Mouse (Mus musculus) gastrocnemius, postnatal 4 days (tissue): Measurements from ENCODE around the gene Mvb12b. TPM values are rescaled to one million over a fixed set of nuclear protein-coding genes. Genes with fewer than 3 reads are reported as not detected.
A peak's percentile ranks its signal among the peaks of the same experiment; 100 is the strongest.

Experiments
- DNase-seq, 2 experiments: peaks; one replicate each; pipeline ENCODE4 v3.0.0; 2021 to 2022; ENCODE audit warnings: low spot score in 2 of 2, mixed read lengths in 2 of 2
- total RNA-seq, 2 experiments: library from RNA; stranded (reverse); gene quantifications; 2 replicates each; pipeline ENCODE4 v1.2.3; 2021

The Mvb12b gene
- total RNA-seq, 2 experiments from 2014 or later, result 33.3 to 36.7 TPM

DNA sequence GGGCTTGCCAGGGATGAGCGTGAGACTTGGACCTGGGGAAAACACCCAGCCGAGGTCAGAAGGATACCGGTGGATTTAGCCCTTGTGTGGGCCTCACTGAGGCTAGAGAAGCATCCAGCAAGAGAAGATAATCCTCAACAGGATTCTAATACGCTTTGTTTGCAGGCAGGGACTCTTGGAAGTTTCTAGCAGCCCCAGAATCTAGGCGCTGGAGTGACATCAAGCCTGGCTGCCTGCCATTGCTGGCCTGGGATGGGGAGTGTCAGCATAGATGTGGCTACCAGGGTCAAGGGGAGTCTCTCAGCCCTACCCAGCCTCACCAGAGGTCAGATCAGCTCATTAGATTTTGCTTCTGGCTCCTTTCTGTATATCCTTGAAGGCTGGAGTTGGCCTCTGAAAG lies 185.0 kb downstream of the Mvb12b start:
- peak; percentile 58 to 67 for DNase-seq

DNA sequence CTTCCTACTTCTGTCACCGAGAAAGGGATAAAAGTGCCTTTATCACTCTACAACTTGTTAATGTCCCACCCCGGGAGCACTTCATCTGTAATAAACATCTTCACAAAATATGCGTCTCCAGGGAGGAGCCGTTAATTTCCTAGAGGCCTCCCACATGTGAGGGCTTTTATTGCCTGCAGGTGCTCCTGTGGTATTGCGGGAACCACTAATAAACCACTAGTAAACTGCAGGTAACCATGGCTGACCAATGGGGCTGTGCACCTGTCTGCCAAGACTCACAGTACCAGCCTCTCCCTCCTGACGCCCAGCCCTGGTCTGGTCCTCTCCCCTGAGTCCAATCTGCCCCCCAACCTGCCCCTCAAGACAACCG lies 186.3 kb downstream of the Mvb12b start:
- DNase-seq, result no peak

DNA sequence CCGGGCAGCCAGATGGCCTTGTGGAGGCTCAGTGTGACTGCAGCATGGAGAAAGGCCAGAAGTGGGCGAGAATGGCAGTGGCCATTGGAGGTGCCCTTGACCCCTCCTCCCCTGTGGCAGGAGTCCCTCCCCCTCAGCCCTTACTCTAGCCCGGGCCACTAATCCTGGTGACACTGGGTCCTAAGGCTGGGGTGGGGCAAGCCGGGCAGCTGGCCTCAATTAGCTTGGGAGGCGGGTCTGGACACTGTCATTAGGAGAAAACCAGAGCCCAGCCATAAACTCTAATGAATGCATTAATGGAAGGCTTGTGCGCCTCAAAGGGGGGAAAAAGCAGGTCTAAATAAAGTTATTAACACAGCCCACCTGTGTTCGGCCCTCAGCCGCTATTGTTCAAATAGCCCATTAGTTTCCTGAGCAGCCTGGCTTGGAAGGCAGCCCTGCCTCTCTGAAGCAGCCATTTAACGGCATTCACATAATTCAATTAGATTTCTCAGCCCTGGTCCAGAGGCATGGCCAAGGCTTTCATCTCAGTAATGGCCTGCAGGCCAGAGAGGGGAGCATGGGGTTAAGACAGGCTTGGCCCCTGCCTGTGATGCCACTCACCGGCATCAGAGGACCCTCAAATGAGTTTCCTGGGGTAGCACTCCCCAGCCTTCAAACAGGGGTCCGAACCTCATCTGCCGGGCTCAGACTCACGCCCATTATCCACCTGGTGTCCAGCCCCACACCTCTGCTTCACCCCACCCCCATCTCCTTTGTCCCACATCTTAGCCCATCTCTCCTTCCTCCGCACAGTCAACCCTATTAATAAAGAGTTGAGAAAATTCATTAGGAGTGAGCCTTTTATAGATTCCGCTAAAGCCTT lies 186.9 kb downstream of the Mvb12b start:
- DNase-seq, result no peak

DNA sequence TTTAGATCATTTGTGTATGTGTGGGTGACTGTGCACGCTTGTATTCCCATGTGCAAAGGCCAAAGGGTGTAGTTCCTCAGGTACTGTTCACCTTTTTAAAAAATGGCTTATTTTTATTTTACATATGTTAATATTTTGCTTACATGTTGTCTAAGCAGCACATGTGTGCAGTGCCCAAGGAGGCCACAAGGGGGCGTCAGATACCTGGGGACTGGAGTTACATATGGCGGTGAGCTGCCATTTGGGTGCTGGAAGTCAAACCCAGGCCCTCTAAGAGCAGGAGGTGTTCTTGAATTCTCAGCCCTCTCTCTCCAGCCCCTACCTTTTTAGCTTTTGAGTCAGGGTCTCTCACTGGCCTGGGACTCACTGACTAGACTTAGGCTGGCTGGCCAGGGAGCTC lies 188.8 kb downstream of the Mvb12b start:
- no peak for DNase-seq

DNA sequence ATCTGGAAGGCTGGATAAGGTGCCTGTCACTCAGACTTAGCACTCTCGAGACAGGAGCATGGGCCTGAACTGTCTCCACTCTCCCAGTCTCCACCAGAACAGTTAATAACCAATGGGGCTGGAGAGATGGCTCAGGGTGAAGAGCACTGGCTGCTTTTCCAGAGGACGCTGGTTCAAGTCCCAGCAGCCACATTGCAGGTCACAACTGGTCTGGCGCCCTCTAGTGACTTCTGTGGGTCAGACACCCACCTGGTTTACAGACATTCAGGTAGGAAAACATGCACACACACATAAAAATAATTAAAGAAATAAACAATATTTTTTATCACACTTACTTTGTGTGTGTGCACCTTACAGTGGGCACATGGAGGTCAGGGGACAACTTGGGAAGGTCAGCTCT lies 191.3 kb downstream of the Mvb12b start:
- DNase-seq, result no peak

DNA sequence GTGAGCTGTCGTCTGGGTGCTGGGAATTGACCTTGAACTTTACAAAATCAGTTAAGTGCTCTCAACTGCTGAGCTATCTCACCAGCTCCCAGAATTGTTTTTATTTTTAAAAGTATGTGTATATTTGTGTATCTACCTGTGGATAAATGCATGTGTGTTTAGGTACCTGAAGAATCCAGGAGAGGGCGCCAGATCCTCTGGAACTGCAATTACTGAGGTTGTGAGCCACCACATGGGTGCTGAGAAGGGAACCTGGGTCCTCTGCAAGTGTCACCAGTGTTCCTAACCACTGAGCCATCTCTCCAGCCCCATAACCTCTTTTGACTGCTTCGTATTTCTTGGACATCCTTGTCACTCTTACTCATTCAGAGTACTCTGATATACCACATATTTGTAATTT lies 193.8 kb downstream of the Mvb12b start:
- DNase-seq, result no peak

DNA sequence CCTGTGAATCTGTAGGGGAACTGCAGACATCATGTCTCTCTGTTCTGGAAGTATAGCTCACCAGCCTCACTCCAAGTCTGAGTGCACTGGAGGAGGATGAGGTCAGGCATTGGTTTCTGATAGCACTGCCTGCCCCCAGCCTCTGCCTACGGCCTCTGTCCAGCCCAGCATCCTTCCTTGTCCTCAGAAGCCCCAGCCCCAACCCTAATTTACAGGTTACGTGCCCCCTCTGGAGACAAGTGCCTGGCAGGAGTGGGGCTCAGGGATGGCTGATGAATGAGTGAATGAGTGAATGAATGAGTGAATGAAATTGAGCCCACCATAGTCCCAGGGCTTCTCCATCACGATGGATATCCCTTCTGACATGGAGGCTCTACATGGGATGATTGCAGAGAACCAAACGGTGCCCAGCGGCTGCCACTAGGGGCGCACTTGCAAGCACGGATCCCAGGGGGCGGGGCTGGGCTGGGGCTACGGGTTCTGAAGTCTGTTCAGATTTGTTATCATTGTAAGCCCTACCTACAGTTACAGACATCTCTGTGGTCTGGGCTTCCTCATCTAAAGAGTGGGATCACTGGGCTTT lies 197.8 kb downstream of the Mvb12b start:
- DNase-seq, result peak; percentile 42 to 49

DNA sequence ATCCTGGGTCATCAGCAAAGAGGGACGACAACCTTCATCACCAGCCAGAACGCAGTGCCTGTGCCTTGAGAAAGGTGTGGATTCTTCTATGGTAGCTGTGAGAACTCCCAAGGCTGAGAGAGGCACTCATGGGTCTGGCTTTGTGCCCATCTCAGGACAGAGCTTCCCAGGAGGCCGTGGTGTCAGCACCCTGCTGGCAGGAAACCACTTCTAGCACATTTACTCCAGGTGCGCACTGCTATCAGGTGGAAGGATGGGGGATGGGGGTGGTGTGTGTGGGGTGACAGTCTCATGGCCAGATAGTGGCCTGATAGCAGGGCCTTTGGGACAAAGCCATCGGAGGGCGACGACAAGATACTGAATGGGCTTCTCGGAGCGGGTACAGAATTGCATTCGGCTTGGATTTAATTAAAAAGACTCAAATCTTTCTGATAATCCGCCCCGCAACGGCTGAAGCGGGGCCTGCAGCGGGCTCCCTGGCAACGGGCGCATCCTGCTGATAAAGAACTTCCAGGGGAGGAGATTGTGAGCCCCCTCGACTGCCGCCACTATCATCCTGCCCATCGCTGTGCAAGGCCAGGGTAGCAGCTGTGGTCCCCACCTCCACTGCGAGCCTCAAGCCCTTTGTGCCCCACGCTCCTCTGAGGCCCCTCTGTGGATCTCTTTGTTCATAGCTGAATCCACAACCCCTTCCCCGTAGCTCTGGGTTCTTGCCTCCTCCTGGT lies 198.4 kb downstream of the Mvb12b start:
- DNase-seq, result no peak

DNA sequence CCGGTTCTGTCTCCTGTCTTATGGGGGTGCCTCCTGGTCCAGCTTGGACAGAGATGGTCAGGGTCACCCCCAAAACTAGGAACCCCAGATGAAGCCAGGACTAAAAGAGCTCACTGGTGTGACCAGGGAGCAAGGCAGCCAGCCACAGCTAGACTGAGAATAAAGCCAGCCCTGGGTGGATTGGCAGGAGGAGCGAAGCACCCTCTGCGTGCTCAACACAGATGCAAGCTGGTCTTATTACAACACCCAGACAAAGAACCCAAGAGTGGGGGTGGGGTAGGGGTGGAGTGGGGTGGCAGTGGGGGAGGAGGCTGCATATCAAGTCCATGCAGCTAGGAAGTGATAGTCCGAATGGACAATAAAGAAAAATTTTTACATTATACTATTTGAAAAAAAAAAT lies 204.2 kb downstream of the Mvb12b start:
- no peak for DNase-seq

DNA sequence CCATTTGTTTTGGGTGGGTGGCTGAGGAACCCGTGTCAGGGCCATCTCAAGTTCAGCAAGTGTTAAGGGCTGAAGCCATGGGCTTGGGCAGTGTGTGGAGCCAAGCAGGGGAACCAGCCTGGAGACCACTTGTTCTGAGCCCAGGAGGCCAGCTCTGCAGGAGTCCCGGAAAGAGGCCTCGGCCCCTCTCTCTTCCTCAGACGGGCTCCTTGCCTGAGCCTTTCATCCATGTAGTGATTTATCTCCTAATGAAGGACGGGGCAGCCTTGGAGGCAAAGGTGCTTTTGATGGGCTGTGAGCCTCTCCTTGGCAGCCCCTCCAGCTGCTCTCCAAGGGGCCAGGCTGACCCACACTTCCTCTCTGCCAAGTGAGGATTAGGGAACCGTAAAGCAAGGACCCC lies 204.7 kb downstream of the Mvb12b start:
- no peak for DNase-seq

DNA sequence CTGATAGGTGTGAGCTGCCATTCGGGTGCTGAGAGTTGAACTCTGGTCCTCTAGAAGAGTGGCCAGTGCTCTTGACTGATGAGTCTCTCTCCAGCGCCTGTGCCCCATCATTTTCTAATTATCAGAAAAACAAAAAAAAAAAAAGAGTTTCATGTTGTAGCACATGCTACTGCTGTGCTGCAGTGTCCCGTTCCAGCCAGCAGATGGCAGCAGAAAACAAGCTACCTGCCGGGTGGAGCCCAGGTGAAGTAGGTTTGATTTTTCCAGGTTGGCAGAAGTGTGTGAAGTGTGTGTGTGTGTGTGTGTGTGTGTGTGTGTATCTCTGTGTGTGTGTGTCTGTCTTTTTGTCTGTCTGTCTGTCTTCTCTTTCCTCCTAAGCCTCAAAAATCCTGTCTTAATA lies 205.5 kb downstream of the Mvb12b start:
- DNase-seq, result peak; percentile 48 to 51

Other genes with a start within 250 kb of the Mvb12b start
- gene Lmx1b, start 247.4 kb downstream of the Mvb12b start, total RNA-seq, result 1 to 10 TPM in 1 of 2 experiments, under 1 TPM in 1; 0.98 to 1.3 TPM